Mouse (Mus musculus): ENCODE data around the gene Lat. TPM values are rescaled to one million over a fixed set of nuclear protein-coding genes. Genes with fewer than 3 reads are reported as not detected.
"Not testable (repeated sequence)": the region's sequence is repeated elsewhere in the genome, so short reads cannot be mapped to it uniquely, and the experiment has no call there.

The Lat gene
- total RNA-seq, 4 experiments from 2014 or later, result 0.49 to 2.0 (median 1.6) TPM

DNA sequence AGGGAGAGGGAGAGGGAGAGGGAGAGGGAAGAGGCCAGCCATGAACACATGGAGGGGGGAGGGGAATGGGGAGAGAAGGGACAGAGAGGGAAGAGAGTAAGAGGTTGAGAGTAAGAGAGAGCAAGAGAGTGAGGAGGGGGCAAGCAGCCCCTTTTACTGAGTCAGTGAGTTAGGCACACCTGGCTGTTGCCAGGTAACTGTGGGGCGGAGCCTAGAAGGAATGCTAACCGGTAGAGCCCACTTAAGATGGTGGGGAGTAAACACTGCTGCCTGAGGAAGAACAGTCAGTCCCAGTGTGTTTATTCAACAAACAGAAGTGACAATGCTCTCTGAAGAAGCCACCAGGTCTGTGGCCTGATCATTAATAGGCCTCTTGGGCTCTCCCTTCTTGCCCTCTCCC, 38.7 kb downstream of the Lat start:
- no peak for DNase-seq

- DNase-seq, result no peak
Observed at GRCm38 (mm10) chr7:126329907-126330645, 39.3 kb downstream of the Lat start.

- DNase-seq, result not testable (repeated sequence)
Observed at GRCm38 (mm10) chr7:126328848-126329247, 40.5 kb downstream of the Lat start.

DNA sequence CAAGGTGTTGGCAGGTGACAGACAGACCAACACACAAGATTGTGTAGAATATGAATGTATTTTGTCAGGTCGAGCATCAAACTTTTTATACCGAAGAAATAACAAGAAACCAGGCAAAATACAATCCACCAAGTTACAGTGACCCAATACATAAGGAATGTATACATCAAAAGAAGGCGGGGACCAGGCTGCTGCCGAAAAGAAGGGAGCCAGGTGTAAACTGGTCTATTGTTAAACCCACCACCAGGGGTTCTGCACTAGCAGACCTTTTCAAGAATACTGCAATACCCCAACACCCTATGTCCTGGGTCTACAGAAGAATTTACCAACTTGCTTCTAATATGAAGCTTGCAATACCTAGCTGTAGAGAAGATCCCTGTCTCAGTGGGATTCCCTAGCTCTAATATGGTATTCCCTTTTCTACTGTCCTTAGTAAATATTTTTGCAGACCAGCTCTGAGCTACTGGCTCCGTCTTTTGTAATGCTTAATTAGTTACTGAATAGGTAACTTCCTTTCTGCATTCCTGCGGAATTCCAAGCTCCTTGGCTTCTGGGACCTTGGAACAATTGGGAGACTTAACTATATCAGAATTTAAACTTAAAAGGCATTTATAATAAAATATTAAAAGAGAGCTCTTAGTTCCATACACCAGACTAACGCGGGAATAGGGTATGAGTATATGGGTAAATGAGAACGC, 43.6 kb downstream of the Lat start:
- not testable (repeated sequence) for DNase-seq

DNA sequence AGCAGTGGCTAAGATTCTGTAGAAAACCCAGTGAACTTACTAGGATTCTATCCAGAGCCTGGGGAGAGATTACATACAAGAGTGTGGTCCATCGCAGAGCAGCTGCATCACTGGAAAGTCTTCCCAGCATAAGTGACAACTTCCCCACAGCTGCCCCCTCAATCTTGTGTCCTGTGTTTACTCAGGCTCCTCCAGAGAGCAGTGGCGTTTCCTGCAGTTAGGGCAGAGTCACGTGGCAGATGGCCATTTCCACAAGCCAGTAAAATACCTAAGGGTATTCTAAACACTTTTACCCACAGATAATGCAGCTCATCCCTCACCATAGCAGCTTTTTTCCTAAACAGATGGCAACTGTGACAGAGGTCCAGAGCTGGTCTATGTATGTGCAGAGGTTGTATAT, 44.6 kb downstream of the Lat start:
- no peak for DNase-seq

- peak; percentile 37 for DNase-seq
Observed at GRCm38 (mm10) chr7:126323729-126324128, 45.6 kb downstream of the Lat start.

DNA sequence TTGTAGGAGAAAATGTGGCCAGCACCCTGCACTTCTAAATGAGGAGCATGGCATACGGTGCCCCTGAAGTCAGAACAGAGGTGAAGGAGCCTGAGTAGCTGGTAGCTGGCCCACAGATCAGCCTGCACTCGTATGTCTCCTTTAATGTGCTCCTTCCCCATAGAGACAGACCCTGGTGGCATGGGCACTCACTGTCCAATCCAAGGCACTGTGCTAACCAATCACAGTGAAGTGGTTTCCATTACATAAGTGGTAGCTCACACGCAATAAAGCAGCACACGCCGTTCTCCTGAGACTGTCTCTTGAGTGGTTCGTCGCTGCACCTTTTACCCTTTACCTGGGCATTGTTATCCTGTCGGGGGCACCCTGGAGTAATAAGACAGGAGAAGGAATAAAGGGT, 55.1 kb downstream of the Lat start:
- DNase-seq, result no peak

Small RNAs within 50 kb of the gene (microRNA-seq; reads per million reads assigned to microRNA genes)
- gene Mir7058, result 0 reads per million in 2 experiments

Other genes with a start within 250 kb of the Lat start
- gene Xpo6, start 169.1 kb downstream of the Lat start, total RNA-seq (2022), result 100 to 1,000 TPM in 3 of 4 experiments, 10 to 100 TPM in 1; 96.9 to 142 (median 114) TPM
- 100 to 1,000 TPM in 2 of 4 experiments, 10 to 100 TPM in 2; 32.4 to 142 (median 75.6) TPM for gene Sbk1, start 97.0 kb downstream of the Lat start, total RNA-seq (2022)
- gene Spns1, start 7.9 kb upstream of the Lat start, total RNA-seq (2022), result 10 to 100 TPM; 36.9 to 57.2 (median 45.6) TPM
- gene Nfatc2ip, start 27.2 kb upstream of the Lat start, total RNA-seq (2022), result 10 to 100 TPM in 2 of 4 experiments, 1 to 10 TPM in 2; 6.5 to 10.8 (median 8.8) TPM
- under 1 TPM; 0.56 to 0.94 (median 0.78) TPM for gene Cd19, start 45.3 kb upstream of the Lat start, total RNA-seq (2022)
- 100 to 1,000 TPM in 2 of 4 experiments, 10 to 100 TPM in 2; 52.1 to 174 (median 93.2) TPM for gene Rabep2, start 59.2 kb upstream of the Lat start, total RNA-seq (2022)
- gene Atp2a1, start 93.5 kb upstream of the Lat start, total RNA-seq (2022), result under 1 TPM in 1 of 4 experiments, not detected in 3; 0.08 TPM
- 10 to 100 TPM; 54.3 to 78.7 (median 65.2) TPM for gene Sh2b1, start 105.9 kb upstream of the Lat start, total RNA-seq (2022)
- 100 to 1,000 TPM; 205 to 255 (median 223) TPM for gene Tufm, start 117.8 kb upstream of the Lat start, total RNA-seq (2022)
- gene Atxn2l, start 133.9 kb upstream of the Lat start, total RNA-seq (2022), result 100 to 1,000 TPM in 2 of 4 experiments, 10 to 100 TPM in 2; 83.3 to 141 (median 110) TPM
- 100 to 1,000 TPM; 206 to 258 (median 232) TPM for gene Eif3c, start 196.8 kb upstream of the Lat start, total RNA-seq (2022)
- 1 to 10 TPM; 1.4 to 4.3 (median 3.3) TPM for gene Apobr, start 215.4 kb upstream of the Lat start, total RNA-seq (2022)
- gene Cln3, start 216.2 kb upstream of the Lat start, total RNA-seq (2022), result 10 to 100 TPM; 25.6 to 55.5 (median 39.8) TPM
- not detected for gene Il27, start 225.4 kb upstream of the Lat start, total RNA-seq (2022)

All from adrenal gland, adult 8-10 months (tissue).